Mouse (Mus musculus): ENCODE measurements at regions not wholly inside any gene's neighbourhood (a gene's known extent, or its start where the extent isn't known, plus 50 kb on each side); places are given as distances from the start of the nearest gene placed in this dataset.

DNA sequence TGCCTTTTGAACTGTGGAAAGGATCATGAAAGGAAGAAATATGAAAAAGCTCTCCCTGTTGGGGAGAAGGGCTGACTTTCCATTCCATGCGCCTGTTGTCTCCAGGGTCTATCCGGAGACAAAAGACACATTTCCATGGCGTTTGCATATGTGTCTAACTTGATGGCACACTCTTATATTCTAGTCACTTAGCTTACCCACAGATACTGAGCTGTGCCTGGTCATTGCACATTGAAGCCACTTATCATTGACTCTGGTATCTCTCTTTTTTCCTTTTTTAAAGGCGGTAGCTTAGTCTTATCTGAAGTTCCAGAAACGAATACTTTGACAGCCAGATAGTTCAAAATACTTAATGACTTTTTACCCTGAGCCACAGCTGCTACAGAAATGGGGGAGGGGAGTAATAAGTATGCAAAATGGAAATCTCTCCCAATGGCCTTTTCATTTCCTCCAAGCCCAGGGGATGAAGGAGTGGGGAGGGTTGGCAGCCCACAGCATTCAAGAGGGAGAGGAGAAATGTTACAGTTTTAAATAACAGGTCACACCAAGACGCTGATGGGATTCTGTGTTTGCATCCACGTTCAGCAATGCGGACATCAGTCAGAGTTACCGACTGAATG is 137.9 kb upstream of the Slc35f3 start:
- DNase-seq (ENCODE audit: low read depth, low spot score) = no peak

DNA sequence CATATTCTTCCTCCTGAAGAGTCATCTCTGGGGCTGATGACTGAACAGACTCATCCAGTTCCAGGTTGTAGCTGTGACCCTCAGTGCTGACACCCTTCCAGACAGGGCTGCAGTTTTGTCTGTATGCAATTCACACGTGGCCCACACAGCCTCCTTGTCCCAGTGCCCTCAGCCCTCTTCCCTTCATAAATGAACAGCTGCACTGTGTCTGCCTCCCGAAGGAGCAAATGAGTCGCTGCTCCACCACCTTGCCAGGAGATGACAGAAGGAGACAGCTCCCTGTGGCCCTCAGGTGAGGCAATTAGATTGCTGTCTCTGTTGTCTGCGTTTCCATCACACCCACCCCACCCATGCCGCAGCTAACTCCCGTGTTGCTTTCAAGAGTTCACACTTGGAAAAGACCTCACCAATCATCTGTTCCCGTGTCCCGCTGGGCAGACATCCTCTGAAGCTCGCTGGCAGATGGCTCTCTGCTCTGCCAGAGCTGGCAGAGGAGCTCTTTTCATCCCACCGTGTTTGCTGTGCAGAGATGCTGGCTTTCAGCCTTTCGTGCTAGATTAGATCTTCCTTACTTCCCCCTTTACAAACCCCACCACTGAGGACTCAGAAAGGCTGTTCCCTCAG is 135.5 kb upstream of the Slc35f3 start:
- no peak for DNase-seq (ENCODE audit: low read depth, low spot score)

DNA sequence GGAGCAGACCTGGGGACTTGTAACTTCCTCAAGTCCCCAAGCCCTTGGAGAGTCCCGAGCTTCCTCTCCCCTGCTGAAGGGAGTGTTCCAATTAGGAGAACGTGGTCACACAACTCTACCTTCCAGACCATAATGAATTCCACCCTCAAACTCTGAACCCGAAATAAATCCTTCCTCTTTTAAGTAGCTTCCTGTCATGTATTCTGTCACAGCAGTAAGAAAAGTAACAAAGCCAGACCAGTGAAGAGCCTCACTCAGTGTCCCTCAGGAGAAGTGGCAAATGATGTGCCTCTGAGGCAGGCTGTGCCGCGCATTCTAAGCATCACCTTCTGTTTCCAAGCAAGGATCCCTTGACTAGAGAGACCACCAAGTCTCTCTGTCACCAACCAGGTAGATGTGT is 134.4 kb upstream of the Slc35f3 start:
- DNase-seq (ENCODE audit: low read depth, low spot score) = no peak

DNA sequence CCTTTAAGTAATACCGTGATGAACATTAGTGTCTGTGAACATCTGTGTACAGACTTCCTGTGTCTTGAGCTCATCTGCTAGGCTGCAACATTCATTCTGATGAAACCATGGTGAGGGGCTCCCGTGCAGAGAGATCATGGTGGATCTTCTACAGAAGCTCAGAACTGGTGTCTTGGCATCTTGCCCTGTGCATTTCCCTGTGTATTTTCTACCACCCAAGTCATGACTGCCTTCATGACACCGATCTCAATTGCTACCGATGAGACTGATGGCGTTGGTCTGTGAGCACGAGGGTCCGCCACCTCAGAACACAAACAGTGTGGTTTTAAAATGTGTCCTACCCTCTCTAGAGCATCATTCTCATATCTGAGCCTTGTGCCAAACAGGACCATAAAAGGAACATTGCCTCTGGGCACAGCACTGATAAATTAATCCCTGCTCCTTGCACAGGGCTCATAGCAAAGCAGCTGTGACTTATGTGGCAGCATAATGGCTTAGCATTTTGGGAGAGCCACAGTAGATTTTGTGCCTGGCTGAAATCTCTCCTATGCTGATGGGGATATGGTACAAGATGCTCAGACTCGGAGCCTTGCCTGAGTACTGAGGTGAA is 132.8 kb upstream of the Slc35f3 start:
- no peak for DNase-seq (ENCODE audit: low read depth, low spot score)

DNA sequence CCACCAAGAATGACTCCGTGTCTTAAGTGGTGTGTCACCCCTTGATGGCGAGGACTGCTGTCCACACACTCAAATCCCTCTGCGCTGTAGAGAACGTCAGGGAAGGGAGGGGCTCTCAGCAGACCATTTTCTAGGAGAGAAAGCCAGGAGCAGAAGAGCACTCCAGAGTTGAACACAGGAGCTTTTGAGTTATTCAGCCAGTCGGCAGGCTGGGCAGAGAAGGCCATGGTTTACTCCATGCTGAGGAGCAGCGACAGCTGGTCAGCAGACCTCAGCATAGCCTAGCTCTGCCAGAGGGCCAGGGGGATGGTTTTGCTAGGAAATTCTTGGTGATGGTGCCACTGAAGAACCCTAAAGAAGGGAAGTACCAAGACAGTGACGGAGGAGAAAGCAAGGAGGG is 132.0 kb upstream of the Slc35f3 start:
- DNase-seq (ENCODE audit: low read depth, low spot score) = no peak

DNA sequence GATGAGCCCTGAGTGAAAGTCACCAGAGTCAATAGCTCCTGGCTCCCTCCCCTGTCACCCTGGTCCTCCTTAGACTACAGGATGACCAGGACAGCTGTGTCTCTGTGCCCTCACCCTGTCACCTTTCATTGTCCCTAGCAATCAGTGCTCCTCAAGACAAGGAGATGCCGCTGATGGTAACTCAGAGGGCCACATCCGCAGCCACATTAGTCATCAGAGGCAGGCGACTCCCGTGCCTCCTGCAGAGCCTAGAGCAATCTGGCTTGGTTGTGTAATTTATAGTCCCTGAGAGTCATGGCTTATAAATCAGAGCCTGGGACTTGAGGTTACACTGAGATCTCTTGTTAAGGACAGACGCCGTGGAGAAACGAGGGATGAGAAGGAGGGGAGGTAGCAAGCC is 123.9 kb upstream of the Slc35f3 start:
- DNase-seq (ENCODE audit: low read depth, low spot score) = no peak

DNA sequence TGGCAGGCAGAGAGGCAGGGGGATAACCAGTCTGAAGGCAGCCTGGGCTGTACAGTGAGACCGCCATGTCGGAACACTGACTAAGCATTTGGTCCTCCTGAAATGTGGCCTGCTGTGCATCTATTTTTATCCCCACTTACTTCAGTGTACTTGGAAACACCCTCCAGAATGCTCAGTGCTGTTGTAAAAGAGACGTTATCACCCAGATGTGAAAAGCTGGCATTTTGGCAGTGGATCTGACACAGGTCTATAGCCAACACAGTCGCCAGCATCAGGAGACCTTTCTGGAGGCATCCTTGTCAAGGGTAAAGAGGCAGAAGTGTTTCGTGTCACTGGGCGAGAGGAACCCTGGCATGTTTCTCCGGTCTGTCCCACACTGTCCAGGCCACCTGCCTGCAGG is 122.1 kb upstream of the Slc35f3 start:
- no peak for DNase-seq (ENCODE audit: low read depth, low spot score)

DNA sequence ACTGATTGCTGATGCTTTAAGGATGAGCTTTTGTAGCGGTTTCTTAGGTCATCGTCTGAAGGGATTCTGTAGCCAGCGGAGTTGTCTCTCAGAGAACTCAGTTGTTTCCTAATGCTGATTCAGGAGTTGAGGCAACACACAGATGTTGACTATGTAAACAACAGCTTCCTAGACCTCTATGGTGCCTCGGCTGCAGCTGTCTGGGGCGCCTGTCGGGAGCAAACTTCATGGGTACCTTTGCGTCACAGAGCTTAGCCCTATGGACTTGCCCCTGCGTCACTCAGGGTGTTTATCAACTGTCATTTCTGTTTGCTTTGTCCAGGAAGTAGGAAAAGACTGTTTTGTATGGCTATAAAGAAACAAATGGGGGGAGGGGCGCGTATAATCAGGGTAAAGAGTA is 120.5 kb upstream of the Slc35f3 start:
- DNase-seq (ENCODE audit: low read depth, low spot score) = no peak

DNA sequence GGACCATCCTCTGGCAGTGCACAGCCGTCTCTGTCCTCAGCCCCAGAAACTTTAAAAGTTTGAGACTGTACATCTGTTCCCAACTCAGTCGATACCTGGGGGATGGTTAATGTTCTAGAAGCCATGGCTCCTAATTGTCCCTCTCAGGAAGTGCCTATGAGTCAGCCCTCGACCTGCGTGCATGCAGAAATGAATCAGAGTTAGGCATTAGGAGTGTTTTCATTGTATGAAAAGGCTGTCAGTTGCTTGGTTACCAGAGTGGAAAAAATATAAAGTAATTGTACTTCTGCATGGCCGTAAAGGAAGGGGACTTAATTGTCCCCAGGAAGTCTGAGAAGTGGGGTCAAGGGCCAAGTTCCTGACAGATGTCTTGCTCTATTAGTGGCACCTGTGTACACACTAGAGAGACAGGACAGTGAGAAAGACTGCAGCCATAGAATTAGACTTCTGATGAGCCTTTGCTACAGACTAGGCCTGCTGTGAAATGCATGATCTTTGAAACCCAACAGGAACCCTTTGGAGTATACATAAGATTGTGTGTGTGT is 109.5 kb upstream of the Slc35f3 start:
- no peak for DNase-seq (ENCODE audit: low read depth, low spot score)

DNA sequence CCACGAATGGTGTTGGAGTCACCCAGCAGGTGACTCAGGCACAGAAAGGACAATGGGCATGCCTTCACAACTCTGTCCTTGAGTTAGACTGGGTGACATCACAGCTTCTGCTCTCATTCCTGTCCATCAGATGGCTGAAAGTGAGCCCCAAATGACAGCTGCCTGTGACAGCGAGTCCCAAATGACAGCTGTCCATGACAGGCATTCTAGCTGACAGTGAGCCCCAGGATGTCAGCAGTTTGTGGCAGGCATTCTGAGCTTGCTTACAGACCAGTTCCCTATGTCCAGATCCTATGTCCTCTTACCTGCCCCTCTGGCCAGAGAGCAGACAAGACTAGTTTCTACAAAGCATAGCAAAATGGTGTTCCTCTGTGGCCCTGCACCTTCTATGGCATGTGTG is 102.7 kb upstream of the Slc35f3 start:
- DNase-seq (ENCODE audit: low read depth, low spot score) = no peak

DNA sequence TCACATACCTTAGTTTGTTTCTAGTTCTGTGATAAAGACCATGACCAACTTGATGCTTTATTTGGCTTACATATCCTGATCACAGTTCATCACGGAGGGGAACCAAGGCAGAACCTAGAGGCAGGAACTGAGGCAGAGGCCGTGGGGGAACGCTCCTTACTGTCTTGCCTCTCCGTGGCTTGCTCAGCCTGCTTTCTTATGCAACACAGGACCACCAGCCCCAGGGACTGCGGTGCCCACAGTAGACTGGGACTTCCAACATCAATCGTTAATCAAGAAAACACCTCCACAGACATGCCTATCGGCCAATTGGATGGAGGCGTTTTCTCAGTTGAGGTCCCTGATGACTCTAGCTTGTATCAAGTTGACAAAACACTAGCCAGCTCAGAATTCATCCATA is 87.8 kb upstream of the Slc35f3 start:
- no peak for DNase-seq (ENCODE audit: low read depth, low spot score)

DNA sequence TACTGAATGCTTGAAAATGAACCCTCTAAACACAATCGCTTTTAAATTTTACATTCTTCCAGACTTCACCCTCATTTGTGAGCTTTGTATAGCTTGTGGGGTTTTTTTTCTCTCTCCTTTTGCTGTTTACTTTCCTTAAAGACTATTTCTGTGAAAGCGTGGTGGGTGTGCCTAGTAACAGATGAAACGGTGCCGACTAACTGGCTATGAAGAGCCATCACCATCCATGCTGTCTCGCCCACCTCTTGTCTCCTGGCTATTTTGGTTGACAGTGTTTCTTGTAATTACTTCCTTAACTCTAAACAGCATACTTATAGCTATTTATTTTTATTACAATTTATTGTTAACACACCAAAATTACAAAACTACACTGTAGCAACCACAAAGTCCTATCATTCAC is 85.6 kb upstream of the Slc35f3 start:
- no peak for DNase-seq (ENCODE audit: low read depth, low spot score)

DNA sequence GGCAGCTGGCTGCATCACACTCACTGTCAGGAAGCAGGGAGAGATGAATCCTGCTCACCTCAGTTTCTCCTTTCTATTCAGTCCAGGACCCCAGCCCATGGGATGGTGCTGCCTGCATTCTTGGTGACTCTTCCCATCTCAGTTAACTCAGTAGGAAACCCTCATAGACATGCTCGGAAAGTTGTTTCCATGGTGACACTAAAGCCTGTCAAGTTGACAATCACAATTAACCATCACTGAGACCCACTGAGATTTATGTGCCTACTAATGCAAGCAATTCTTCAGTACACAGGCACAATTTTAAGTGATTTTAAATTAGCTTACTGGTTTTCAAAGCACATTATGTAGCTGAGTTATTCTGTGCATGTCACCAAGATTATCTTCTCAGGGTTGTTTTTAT is 83.8 kb upstream of the Slc35f3 start:
- DNase-seq (ENCODE audit: low read depth, low spot score) = no peak

DNA sequence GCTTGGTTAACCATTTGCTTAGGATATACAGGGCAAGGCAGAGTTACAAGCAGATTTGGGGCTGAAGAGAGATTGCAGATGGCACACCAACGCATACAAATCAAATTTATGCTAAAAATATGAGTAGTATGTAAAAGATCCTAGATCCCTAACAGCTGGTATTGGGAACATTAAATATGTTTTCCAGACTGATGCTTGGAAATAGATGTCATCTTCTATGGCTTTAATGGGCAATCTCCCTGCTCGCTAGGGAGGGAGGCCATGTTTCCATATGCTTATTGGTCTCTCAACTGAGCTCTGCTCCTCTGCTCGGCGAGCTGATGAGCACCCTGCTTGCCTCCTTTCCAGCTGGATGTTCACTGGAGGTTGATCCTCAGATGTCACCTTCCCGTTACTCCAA is 82.0 kb upstream of the Slc35f3 start:
- no peak for DNase-seq (ENCODE audit: low read depth, low spot score)

DNA sequence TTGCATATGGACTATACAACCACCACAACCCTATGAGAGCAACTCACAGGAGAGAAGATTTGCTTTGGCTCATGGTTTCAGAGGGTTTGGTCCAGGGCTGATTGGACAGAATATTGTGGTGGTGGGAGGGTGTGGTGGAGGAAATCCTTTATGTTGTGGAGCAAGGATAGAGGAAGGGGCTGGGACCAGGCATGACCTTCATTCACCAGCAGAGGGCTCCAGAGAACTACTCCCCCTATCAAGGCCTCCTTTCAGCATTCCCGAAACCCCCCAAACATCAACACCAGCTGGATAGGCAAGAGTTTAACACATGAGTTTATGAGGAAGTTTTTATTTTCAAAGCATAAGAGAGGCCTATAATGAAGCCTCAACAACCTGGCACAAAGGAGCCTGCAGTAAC is 76.7 kb upstream of the Slc35f3 start:
- DNase-seq (ENCODE audit: low read depth, low spot score) = no peak

DNA sequence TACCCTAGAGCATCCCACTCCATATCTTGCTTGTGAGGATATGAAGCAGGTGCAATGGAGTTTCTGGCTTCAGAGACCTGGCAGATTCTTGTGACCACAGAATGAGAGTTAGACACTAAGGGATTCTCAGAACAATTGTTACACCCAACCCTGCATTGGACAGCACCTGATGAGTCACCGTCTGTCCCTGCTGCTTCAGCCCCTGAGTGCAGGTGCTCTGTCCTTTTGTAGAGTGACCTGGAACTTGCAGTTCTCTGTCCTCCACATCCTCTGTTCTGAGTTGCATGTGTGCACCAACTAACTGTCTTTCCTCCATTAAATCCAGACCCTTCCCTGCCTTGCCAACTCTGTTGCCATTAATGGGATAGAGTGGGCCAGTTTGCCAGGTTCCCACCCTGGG is 66.6 kb upstream of the Slc35f3 start:
- DNase-seq (ENCODE audit: low read depth, low spot score) = no peak

DNA sequence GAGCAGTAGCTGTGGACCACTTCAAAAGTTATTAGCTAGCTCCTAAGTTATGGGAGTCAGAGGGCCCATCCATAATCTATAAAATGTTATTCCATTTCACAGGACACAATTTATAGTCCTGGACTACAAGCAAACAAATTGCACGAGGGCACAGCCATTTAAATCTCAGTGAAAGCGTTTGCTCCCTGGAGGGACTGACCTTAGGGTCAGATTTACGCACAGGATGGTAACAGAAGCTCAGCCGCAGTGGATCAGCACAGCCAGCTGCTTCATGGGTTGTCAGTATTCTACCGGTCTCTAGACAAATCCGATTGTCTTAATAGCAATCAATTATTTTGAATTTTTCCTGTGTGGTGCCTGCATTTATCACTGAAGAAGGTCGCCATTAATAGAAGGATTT is 65.8 kb upstream of the Slc35f3 start:
- no peak for DNase-seq (ENCODE audit: low read depth, low spot score)

DNA sequence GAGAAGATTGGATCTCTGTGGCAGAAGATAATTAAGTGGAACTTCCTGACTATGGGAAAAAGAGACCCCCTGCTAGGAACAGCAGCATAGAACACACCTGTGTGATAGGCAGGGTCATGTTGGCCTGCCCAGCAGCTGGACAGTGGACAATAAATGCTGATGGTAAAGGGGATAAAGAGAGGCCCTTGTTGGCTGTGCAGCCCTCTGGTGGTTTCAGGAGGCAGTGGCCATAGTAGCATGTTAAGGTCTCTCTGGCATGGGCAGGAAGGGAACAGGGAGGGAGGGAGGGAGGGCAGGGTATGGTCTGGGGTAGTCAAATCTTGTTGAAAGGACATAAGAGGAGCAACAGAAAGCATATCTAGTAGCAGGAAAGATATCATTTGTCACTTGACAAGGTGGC is 58.7 kb upstream of the Slc35f3 start:
- DNase-seq (ENCODE audit: low read depth, low spot score) = no peak

DNA sequence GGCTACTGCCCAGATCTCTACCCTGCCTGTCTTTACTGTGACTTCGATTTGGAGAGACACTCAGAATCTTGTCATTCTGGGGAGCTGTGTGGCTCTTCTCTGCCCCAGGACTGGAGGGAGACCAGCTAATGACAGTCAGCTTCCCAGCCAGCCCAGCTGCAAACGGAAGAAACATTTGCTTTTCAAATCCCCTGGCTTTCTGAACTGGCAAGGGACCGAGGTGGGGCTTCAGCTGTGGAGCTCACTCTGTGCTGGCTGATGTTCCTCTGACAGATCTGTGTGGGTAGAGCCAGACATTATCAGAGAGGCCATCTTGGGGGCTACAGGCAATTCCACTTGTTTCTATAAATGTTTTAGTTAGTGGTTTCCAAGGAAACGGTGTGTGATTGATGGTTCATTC is 54.0 kb upstream of the Slc35f3 start:
- DNase-seq (ENCODE audit: low read depth, low spot score) = no peak

All from WW6 (cell line).